8 mouse cellular contexts compared by ENCODE assay signal in genomic region chr6:7844802-7845679, GRCm38 (mm10). TPM values are rescaled to one million over a fixed set of nuclear protein-coding genes. Genes with fewer than 3 reads are reported as not detected.
A peak's percentile ranks its signal among the peaks of the same experiment; 100 is the strongest.
DNase-seq lines count a peak whose midpoint lies in the region; ATAC-seq lines count a peak whose summit lies in the region.

Gene C1galt1, plus strand, starts transcription at chr6:7844842.

- peak; percentile 74 for ATAC-seq in forebrain, embryonic 15.5 days (replicated peaks)
- ATAC-seq in hindbrain, embryonic 15.5 days (ENCODE audit: low FRiP score, low read depth), result peak; percentile 79
- ATAC-seq in limb, embryonic 11.5 days (ENCODE audit: insufficient number of reproducible peaks, low FRiP score, low TSS enrichment, low read depth), result peak; percentile 77
- peak; percentile 76; the same call in 1 of the 2 replicates for ATAC-seq in midbrain, embryonic 11.5 days (ENCODE audit: low FRiP score)

- peak within 1 kb of the TSS; percentile 72 for H3K4me3 ChIP-seq in forebrain, embryonic 15.5 days
- peak within 1 kb of the TSS; percentile 97 for H3K4me3 ChIP-seq in hindbrain, embryonic 15.5 days
- H3K4me3 ChIP-seq in limb, embryonic 11.5 days (ENCODE audit: low read depth, low read length), result peak within 1 kb of the TSS; percentile 63
- peak within 1 kb of the TSS; percentile 81 for H3K4me3 ChIP-seq in midbrain, embryonic 11.5 days (ENCODE audit: low read depth, low read length)

- peak within 1 kb of the TSS; percentile 91 for H3K27ac ChIP-seq in forebrain, embryonic 15.5 days (replicated peaks)
- H3K27ac ChIP-seq in hindbrain, embryonic 15.5 days (replicated peaks), result peak within 1 kb of the TSS; percentile 96
- H3K27ac ChIP-seq in limb, embryonic 11.5 days (replicated peaks; ENCODE audit: low read depth, low read length), result peak within 1 kb of the TSS; percentile 81
- peak within 1 kb of the TSS; percentile 75 for H3K27ac ChIP-seq in midbrain, embryonic 11.5 days (ENCODE audit: low read depth, low read length)

- DNase-seq in cerebellum, postnatal 14 days, result peak; percentile 72 to 78
- DNase-seq in cerebellum, postnatal 4 days (ENCODE audit: low spot score in 2 of 2), result no peak
- DNase-seq in adrenal gland, adult 2 months, result peak; percentile 71
- peak; percentile 62 for DNase-seq in limb, embryonic 11.5 days (ENCODE audit: low spot score)
- DNase-seq in midbrain, embryonic 11.5 days (ENCODE audit: low spot score, missing footprints), result no peak
- peak; percentile 74 for DNase-seq in testis, postnatal 14 days (ENCODE audit: low spot score)

- under 1% methylated on average over 61 of the region's 93 CpGs for WGBS in forebrain, embryonic 15.5 days
- under 1% methylated on average over 75 of the region's 93 CpGs for WGBS in hindbrain, embryonic 15.5 days
- WGBS in limb, embryonic 11.5 days, result under 1% methylated on average over 46 of the region's 93 CpGs
- WGBS in midbrain, embryonic 11.5 days, result 2% methylated on average over 55 of the region's 93 CpGs

- H3K9me3 ChIP-seq in forebrain, embryonic 15.5 days, result no peaks in the 10 kb centered on the region
- no peaks in the 10 kb centered on the region for H3K9me3 ChIP-seq in hindbrain, embryonic 15.5 days
- H3K9me3 ChIP-seq in limb, embryonic 11.5 days (ENCODE audit: control insufficient read depth, low read length), result no peaks in the 10 kb centered on the region
- H3K9me3 ChIP-seq in midbrain, embryonic 11.5 days (ENCODE audit: control insufficient read depth, low read length), result no peaks in the 10 kb centered on the region

- no peaks in the 10 kb centered on the region for H3K36me3 ChIP-seq in forebrain, embryonic 15.5 days
- no peaks in the 10 kb centered on the region for H3K36me3 ChIP-seq in hindbrain, embryonic 15.5 days
- H3K36me3 ChIP-seq in limb, embryonic 11.5 days (ENCODE audit: control insufficient read depth, insufficient read depth, low read length), result no peaks in the 10 kb centered on the region
- no peaks in the 10 kb centered on the region for H3K36me3 ChIP-seq in midbrain, embryonic 11.5 days (ENCODE audit: control insufficient read depth, insufficient read depth, low read length)

- H3K4me1 ChIP-seq in forebrain, embryonic 15.5 days, result peaks cover 17% of the 10 kb centered on the region
- H3K4me1 ChIP-seq in hindbrain, embryonic 15.5 days (replicated peaks), result peaks cover 25% of the 10 kb centered on the region
- no peaks in the 10 kb centered on the region for H3K4me1 ChIP-seq in limb, embryonic 11.5 days (ENCODE audit: control insufficient read depth, insufficient read depth, low read length)
- no peaks in the 10 kb centered on the region for H3K4me1 ChIP-seq in midbrain, embryonic 11.5 days (ENCODE audit: control insufficient read depth, insufficient read depth, low read length)

- H3K9ac ChIP-seq in forebrain, embryonic 15.5 days (replicated peaks), result peak within 1 kb of the TSS; percentile 89
- H3K9ac ChIP-seq in hindbrain, embryonic 15.5 days, result peak within 1 kb of the TSS; percentile 94
- H3K9ac ChIP-seq in limb, embryonic 11.5 days (ENCODE audit: low read length), result peak within 1 kb of the TSS; percentile 90
- peak within 1 kb of the TSS; percentile 84 for H3K9ac ChIP-seq in midbrain, embryonic 11.5 days (ENCODE audit: low read length)

- H3K27me3 ChIP-seq in forebrain, embryonic 15.5 days, result no peaks in the 10 kb centered on the region
- no peaks in the 10 kb centered on the region for H3K27me3 ChIP-seq in hindbrain, embryonic 15.5 days
- no peaks in the 10 kb centered on the region for H3K27me3 ChIP-seq in limb, embryonic 11.5 days (ENCODE audit: control insufficient read depth, insufficient read depth, low read length)
- no peaks in the 10 kb centered on the region for H3K27me3 ChIP-seq in midbrain, embryonic 11.5 days (ENCODE audit: control insufficient read depth, insufficient read depth, low read length)

- peak within 1 kb of the TSS; percentile 68 for H3K4me2 ChIP-seq in forebrain, embryonic 15.5 days (replicated peaks)
- peak within 1 kb of the TSS; percentile 58 for H3K4me2 ChIP-seq in hindbrain, embryonic 15.5 days
- peak within 1 kb of the TSS; percentile 48 for H3K4me2 ChIP-seq in limb, embryonic 11.5 days (ENCODE audit: low read depth, severe bottlenecking)
- H3K4me2 ChIP-seq in midbrain, embryonic 11.5 days, result peak within 1 kb of the TSS; percentile 63

RNA-seq across cellular contexts. Expression of gene C1galt1, which starts in this region (rescaled TPM):
- total RNA-seq in adrenal gland, adult 2 months (2021), result 10 to 100 TPM; 24.2 to 41.7 TPM
- 1.9 and 2.7 TPM in 2 replicates for polyA plus RNA-seq in adrenal gland, adult 2 months (2012; rRNA removed)
- polyA plus RNA-seq in forebrain, embryonic 15.5 days (2015; fragmentation: Nextera tagmentation; extraction: Ambion mirVana), result 1.3 and 1.5 TPM in 2 replicates
- polyA plus RNA-seq in hindbrain, embryonic 15.5 days (2015; fragmentation: Nextera tagmentation; extraction: Ambion mirVana), result 1.8 and 2.1 TPM in 2 replicates
- 6.4 and 8.3 TPM in 2 replicates for polyA plus RNA-seq in limb, embryonic 11.5 days (2014; fragmentation: Nextera tagmentation; extraction: Ambion mirVana)
- polyA plus RNA-seq in midbrain, embryonic 11.5 days (2014; fragmentation: Nextera tagmentation; extraction: Ambion mirVana), result 2.6 and 3.1 TPM in 2 replicates

Comparison
In these comparisons a context has a peak if more than half of its experiments do, and no peak if none do; other contexts are left out.
1. DNase-seq: peak in cerebellum, postnatal 14 days (2 of 2), adrenal gland, adult 2 months (single experiment), limb, embryonic 11.5 days (single experiment) and testis, postnatal 14 days (single experiment); none in cerebellum, postnatal 4 days (0 of 2) and midbrain, embryonic 11.5 days (single experiment).
2. Peak in every context shown above with its lines, with median percentiles within 50 percentile points of each other: ATAC-seq, H3K27ac ChIP-seq, H3K4me2 ChIP-seq, H3K4me3 ChIP-seq and H3K9ac ChIP-seq.